Mouse (Mus musculus) ES-E14 (cell line): ENCODE data around the gene Plscr3. TPM values are rescaled to one million over a fixed set of nuclear protein-coding genes. Genes with fewer than 3 reads are reported as not detected.

Experiments
- DNase-seq: peaks from one replicate; pipeline ENCODE4 v3.0.0-alpha.2; 2013; ENCODE audit warnings: low read depth, low spot score
- H3K27ac ChIP-seq: 2 replicates; pipeline ENCODE4 v1.5.1; 2012; ENCODE audit warnings: low read depth, mild to moderate bottlenecking, low read length, moderate library complexity, mixed read lengths; ENCODE audit not compliant: poor library complexity, insufficient read depth, severe bottlenecking
- H3K36me3 ChIP-seq: 2 replicates; pipeline ENCODE4 v1.6.1; 2012; ENCODE audit warnings: mild to moderate bottlenecking, low read length, moderate library complexity, mixed read lengths; ENCODE audit not compliant: control insufficient read depth, poor library complexity, insufficient read depth, severe bottlenecking
- H3K4me1 ChIP-seq, 2 experiments: fragments of 150-350 bp in 1 of 2; sonication (generic) in 1 of 2; 2 replicates each; pipeline ENCODE4 v1.6.1; 2012; ENCODE audit warnings: low read length in 2 of 2, mild to moderate bottlenecking in 1 of 2, mixed read lengths in 1 of 2; ENCODE audit not compliant: control insufficient read depth in 2 of 2, insufficient read depth in 2 of 2, poor library complexity in 1 of 2
- H3K4me3 ChIP-seq, 2 experiments: fragments of 150-350 bp in 1 of 2; sonication (generic) in 1 of 2; 2 replicates each; pipeline ENCODE4 v1.5.1; 2012; ENCODE audit warnings: low read length in 2 of 2, low read depth in 1 of 2, mild to moderate bottlenecking in 1 of 2, mixed read lengths in 1 of 2; ENCODE audit not compliant: insufficient read depth in 1 of 2, poor library complexity in 1 of 2, severe bottlenecking in 1 of 2
- H3K9ac ChIP-seq: 2 replicates; pipeline ENCODE4 v1.6.1; 2012; ENCODE audit warnings: low read depth, mild to moderate bottlenecking, low read length, mixed read lengths; ENCODE audit not compliant: poor library complexity, insufficient read depth, severe bottlenecking
- H3K9me3 ChIP-seq: fragments of 150-350 bp; sonication (generic); 2 replicates; pipeline ENCODE4 v1.6.1; 2012; ENCODE audit warnings: low read depth, mild to moderate bottlenecking, low read length; ENCODE audit not compliant: control insufficient read depth, insufficient read depth
- CHD2 ChIP-seq: IDR thresholded peaks from 2 replicates; pipeline ENCODE4 v1.6.1; 2014; ENCODE audit warnings: mild to moderate bottlenecking, low read depth, low read length, inconsistent platforms
- HCFC1 ChIP-seq: IDR thresholded peaks from 2 replicates; pipeline ENCODE4 v1.6.1; 2012; ENCODE audit warnings: low read length, inconsistent platforms, borderline replicate concordance; ENCODE audit not compliant: insufficient read depth
- MAFK ChIP-seq: IDR thresholded peaks from 2 replicates; pipeline ENCODE4 v1.6.1; 2014; ENCODE audit warnings: mild to moderate bottlenecking, low read depth, low read length, inconsistent platforms; ENCODE audit not compliant: insufficient read depth
- ZC3H11A ChIP-seq: IDR thresholded peaks from 2 replicates; pipeline ENCODE4 v1.6.1; 2012; ENCODE audit warnings: low read depth, mild to moderate bottlenecking, inconsistent platforms, low read length, borderline replicate concordance
- ZNF384 ChIP-seq: IDR thresholded peaks from 2 replicates; pipeline ENCODE4 v1.6.1; 2012; ENCODE audit warnings: low read depth, low read length, inconsistent platforms
- in situ Hi-C, 2 experiments: fragments of 600-800 bp; cut with MboI; formaldehyde crosslinking; loops; one replicate each; pipeline ENCODE4 v1.15.1; 2025; ENCODE audit warnings: low sequenced_read_pairs in 2 of 2, inconsistent platforms in 1 of 2; ENCODE audit not compliant: unreplicated experiment in 2 of 2
- total RNA-seq: library from RNA; depleted of rRNA; stranded (reverse); fragments of 300-350 nt; gene quantifications from 2 replicates; pipeline ENCODE4 v1.2.3, GENCODE M21; 2012

The Plscr3 gene
- total RNA-seq, 1 experiment = 7.2 TPM

DNA sequence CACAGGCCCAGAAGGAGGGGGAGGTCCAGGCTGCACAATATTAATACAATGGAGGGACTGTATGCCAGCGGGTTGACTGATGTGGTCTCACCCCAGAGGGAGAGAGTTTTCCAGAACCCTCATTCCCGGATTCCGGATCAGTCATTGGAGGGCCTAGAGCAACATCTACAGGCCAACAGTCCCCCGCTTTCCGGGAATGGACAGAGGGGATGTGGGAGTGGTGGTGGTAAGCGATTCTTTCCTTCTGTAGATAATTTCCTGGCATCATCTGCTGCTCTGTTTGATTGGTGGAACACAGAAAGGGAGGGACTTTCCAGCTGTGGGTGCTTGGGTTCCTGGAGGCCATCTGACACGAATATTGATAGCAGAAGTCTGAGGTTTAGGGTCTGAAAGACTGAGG is 30.0 kb downstream of the Plscr3 start:
- TF ChIP-seq CHD2 = no peak
- no peak for TF ChIP-seq HCFC1
- TF ChIP-seq MAFK = no peak
- no peak for TF ChIP-seq ZC3H11A
- TF ChIP-seq ZNF384 = no peak
- DNase-seq = no peak
- no peak overlapping the region for H3K27ac ChIP-seq
- H3K9ac ChIP-seq = no peak overlapping the region
- in situ Hi-C loops = loop anchor here in 1 of 2 experiments (10.0 kb wide), 1 partner anchor 71 kb away; the partner anchor contains the start of genes Fgf11 and Tmem102
- H3K4me3 ChIP-seq = no peak overlapping the region
- no peaks in the 10 kb centered on the region for H3K36me3 ChIP-seq
- H3K4me1 ChIP-seq = peaks cover 4 to 23% of the 10 kb centered on the region in 2 experiments; a peak in 3 of 4 replicates
- H3K9me3 ChIP-seq = no peaks in the 10 kb centered on the region

DNA sequence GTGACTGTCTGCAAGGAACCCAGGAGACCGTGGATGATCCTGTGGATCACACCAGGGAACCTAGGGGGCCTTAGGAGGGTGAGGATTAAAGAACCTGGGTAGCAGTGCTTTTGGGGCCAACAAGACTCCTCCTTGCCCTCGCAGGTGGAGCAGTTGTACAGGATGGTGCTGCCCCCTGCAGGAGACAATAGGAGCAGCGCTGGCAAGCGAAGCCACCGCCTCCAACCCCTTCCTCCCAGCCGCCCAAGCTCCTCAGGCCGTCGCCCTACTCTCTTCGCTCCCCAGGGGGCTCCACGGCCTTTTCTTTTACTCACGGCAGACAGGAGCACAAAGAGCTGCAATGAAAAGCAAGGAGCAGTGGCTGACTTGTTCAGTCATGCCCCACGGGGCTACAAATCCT is 30.7 kb downstream of the Plscr3 start:
- Histone ChIP-seq H3K4me3 (peak overlapping the region; percentile 22 to 26), H3K9ac (peak overlapping the region; percentile 56; the same call in 1 of the 2 replicates), H3K9me3 (no peaks in the 10 kb centered on the region), H3K4me1 (peaks cover 4 to 27% of the 10 kb centered on the region in 2 experiments; a peak in 3 of 4 replicates), H3K27ac (peak overlapping the region; percentile 67; the same call in 1 of the 2 replicates), H3K36me3 (no peaks in the 10 kb centered on the region)
- in situ Hi-C loops = loop anchor here in 1 of 2 experiments (10.0 kb wide), 1 partner anchor 72 kb away; the partner anchor contains the start of genes Fgf11 and Tmem102
- peak; percentile 97 for DNase-seq
- TF ChIP-seq ZC3H11A = peak; percentile 59; the same call in 1 of the 2 replicates
- TF ChIP-seq CHD2 = no peak

DNA sequence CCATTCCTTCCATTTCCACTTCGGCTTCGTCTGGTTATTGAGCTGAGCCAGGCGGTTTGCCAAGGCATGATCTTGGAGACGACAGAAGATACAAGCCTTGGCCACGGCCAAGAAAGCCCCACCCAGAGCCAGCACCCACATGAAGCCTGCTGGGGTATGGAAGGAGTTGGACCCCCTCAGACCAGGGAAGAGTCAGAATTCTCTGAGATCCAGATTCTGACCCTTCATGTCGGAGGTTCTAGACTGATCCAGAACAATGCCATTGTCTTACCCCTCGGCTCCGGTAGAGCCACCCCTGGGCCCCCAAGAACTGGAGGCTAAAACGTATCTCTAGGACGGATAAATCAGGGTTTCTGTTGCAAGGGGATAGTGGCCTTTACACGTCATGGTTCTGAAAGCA is 31.7 kb downstream of the Plscr3 start, which contains the start of gene Tmem95:
Tmem95 (minus strand) TSS at position 141 of the 400 bp plus-strand sequence.
- H3K27ac ChIP-seq = peak within 1 kb of the TSS; percentile 67; the same call in 1 of the 2 replicates
- peak within 1 kb of the TSS; percentile 56; the same call in 1 of the 2 replicates for H3K9ac ChIP-seq
- no peaks in the 10 kb centered on the region for H3K9me3 ChIP-seq
- peak within 1 kb of the TSS; percentile 22 to 26 for H3K4me3 ChIP-seq
- DNase-seq = no peak
- peaks cover 4 to 27% of the 10 kb centered on the region in 2 experiments; a peak in 3 of 4 replicates for H3K4me1 ChIP-seq
- in situ Hi-C loops = loop anchor here in 1 of 2 experiments (10.0 kb wide), 1 partner anchor 73 kb away; the partner anchor contains the start of genes Fgf11 and Tmem102
- no peak for TF ChIP-seq HCFC1
- no peak for TF ChIP-seq CHD2
- TF ChIP-seq MAFK = no peak
- no peak for TF ChIP-seq ZNF384
- no peak for TF ChIP-seq ZC3H11A
- H3K36me3 ChIP-seq = no peaks in the 10 kb centered on the region

DNA sequence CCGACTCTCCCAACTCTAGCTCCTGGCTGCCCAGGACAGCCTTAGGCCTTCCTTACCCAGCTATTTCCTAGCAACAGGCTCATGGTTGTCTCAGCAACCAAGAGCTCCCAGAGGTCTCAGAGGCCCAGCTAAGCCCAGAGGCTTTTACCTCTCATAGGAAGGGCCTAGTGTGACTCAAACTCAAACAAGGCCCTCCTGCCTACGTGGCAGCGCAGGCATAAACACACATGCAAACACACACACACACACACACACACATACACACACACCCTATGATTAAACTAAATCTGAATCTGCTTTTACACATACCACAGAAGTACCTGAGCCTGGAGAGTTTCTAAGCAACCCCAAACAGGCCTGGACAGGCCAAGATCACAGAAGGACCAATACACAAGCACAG is 32.2 kb downstream of the Plscr3 start:
- Histone ChIP-seq H3K27ac (no peak overlapping the region), H3K4me1 (peaks cover 4 to 27% of the 10 kb centered on the region in 2 experiments; a peak in 3 of 4 replicates), H3K9ac (no peak overlapping the region), H3K36me3 (no peaks in the 10 kb centered on the region), H3K4me3 (no peak overlapping the region), H3K9me3 (no peaks in the 10 kb centered on the region)
- no peak for DNase-seq
- no peak for TF ChIP-seq ZC3H11A
- TF ChIP-seq CHD2 = no peak
- TF ChIP-seq MAFK = no peak
- no peak for TF ChIP-seq ZNF384
- TF ChIP-seq HCFC1 = no peak
- in situ Hi-C loops = loop anchor here in 1 of 2 experiments (10.0 kb wide), 1 partner anchor 74 kb away; the partner anchor contains the start of genes Fgf11 and Tmem102
